Mouse (Mus musculus) E14TG2a.4 (cell line): ENCODE measurements around the gene Baz1b.

ENCODE experiments used
- H3K27me3 ChIP-seq: 2 replicates; pipeline ENCODE4 v1.6.1; 2014; ENCODE audit warnings: low read length, control low read depth; ENCODE audit not compliant: insufficient read depth
- H3K36me3 ChIP-seq: 2 replicates; pipeline ENCODE4 v1.6.1; 2014; ENCODE audit warnings: low read length, control low read depth; ENCODE audit not compliant: insufficient read depth
- H3K4me1 ChIP-seq: replicated peaks from 2 replicates; pipeline ENCODE4 v1.6.1; 2014; ENCODE audit warnings: low read depth, low read length, control low read depth
- H3K4me3 ChIP-seq: replicated peaks from 2 replicates; pipeline ENCODE4 v1.5.1; 2014; ENCODE audit warnings: mild to moderate bottlenecking, low read length
- H3K9me3 ChIP-seq: 2 replicates; pipeline ENCODE4 v1.6.1; 2014; ENCODE audit warnings: low read length, control low read depth
- CTCF ChIP-seq: conservative IDR thresholded peaks from 2 replicates; pipeline ENCODE4 v1.5.1; 2014; ENCODE audit warnings: low read length
- NANOG ChIP-seq: IDR thresholded peaks from 2 replicates; pipeline ENCODE4 v1.6.1; 2014; ENCODE audit warnings: borderline replicate concordance, low read length, mixed read lengths
- POU5F1 ChIP-seq: IDR thresholded peaks from 2 replicates; pipeline ENCODE4 v1.6.1; 2014; ENCODE audit warnings: low read length, borderline replicate concordance

The Baz1b gene

GRCm38 (mm10) chr5:135258280-135259150, 71.5 kb downstream of the Baz1b start:
- peaks cover 21% of the 10 kb centered on the region for H3K27me3 ChIP-seq
- TF ChIP-seq CTCF (no peak), NANOG (no peak), POU5F1 (no peak)
- peaks cover 11% of the 10 kb centered on the region for H3K9me3 ChIP-seq
- peaks cover 16% of the 10 kb centered on the region for H3K4me1 ChIP-seq
- H3K4me3 ChIP-seq = peak overlapping the region; percentile 61
- no peaks in the 10 kb centered on the region for H3K36me3 ChIP-seq

- TF ChIP-seq POU5F1 (no peak), CTCF (no peak), NANOG (no peak)
- Histone ChIP-seq H3K9me3 (no peaks in the 10 kb centered on the region), H3K4me1 (peaks cover 16% of the 10 kb centered on the region), H3K27me3 (peaks cover 16% of the 10 kb centered on the region), H3K36me3 (no peaks in the 10 kb centered on the region), H3K4me3 (peak overlapping the region; percentile 69)
These were observed 76.9 kb downstream of the Baz1b start for GRCm38 (mm10) chr5:135263866-135264503.

GRCm38 (mm10) chr5:135264548-135264947, 77.5 kb downstream of the Baz1b start:
- H3K4me1 ChIP-seq = peaks cover 20% of the 10 kb centered on the region
- H3K4me3 ChIP-seq = peak overlapping the region; percentile 69
- TF ChIP-seq NANOG = no peak
- TF ChIP-seq POU5F1 = no peak
- TF ChIP-seq CTCF = no peak
- no peaks in the 10 kb centered on the region for H3K9me3 ChIP-seq
- no peaks in the 10 kb centered on the region for H3K36me3 ChIP-seq
- peaks cover 14% of the 10 kb centered on the region for H3K27me3 ChIP-seq

- peaks cover 44% of the 10 kb centered on the region for H3K4me1 ChIP-seq
- H3K4me3 ChIP-seq = no peak overlapping the region
- H3K36me3 ChIP-seq = no peaks in the 10 kb centered on the region
- H3K9me3 ChIP-seq = no peaks in the 10 kb centered on the region
- H3K27me3 ChIP-seq = peaks cover 16% of the 10 kb centered on the region
- no peak for TF ChIP-seq CTCF
- no peak for TF ChIP-seq POU5F1
- TF ChIP-seq NANOG = no peak
These were observed 82.4 kb downstream of the Baz1b start for GRCm38 (mm10) chr5:135269451-135269850.

- TF ChIP-seq CTCF (no peak), POU5F1 (no peak), NANOG (no peak)
- H3K4me1 ChIP-seq = peaks cover 48% of the 10 kb centered on the region
- H3K27me3 ChIP-seq = peaks cover 24% of the 10 kb centered on the region
- no peaks in the 10 kb centered on the region for H3K9me3 ChIP-seq
- no peak overlapping the region for H3K4me3 ChIP-seq
- no peaks in the 10 kb centered on the region for H3K36me3 ChIP-seq
These were observed 83.3 kb downstream of the Baz1b start for GRCm38 (mm10) chr5:135270361-135270760.

- Histone ChIP-seq H3K9me3 (no peaks in the 10 kb centered on the region), H3K4me3 (no peak overlapping the region)
- TF ChIP-seq POU5F1 = no peak
- TF ChIP-seq CTCF = no peak
These were observed 84.6 kb downstream of the Baz1b start for GRCm38 (mm10) chr5:135271563-135272165.

GRCm38 (mm10) chr5:135274663-135275396, 87.8 kb downstream of the Baz1b start:
- Histone ChIP-seq H3K27me3 (peaks cover 49% of the 10 kb centered on the region), H3K36me3 (no peaks in the 10 kb centered on the region), H3K4me1 (peaks cover 54% of the 10 kb centered on the region), H3K4me3 (peak overlapping the region; percentile 27), H3K9me3 (no peaks in the 10 kb centered on the region)
- TF ChIP-seq CTCF = no peak
- TF ChIP-seq NANOG = no peak
- TF ChIP-seq POU5F1 = no peak

More at GRCm38 (mm10) chr5:135271563-135272165, 84.6 kb downstream of the Baz1b start:
- Histone ChIP-seq H3K27me3 (peaks cover 35% of the 10 kb centered on the region), H3K36me3 (no peaks in the 10 kb centered on the region), H3K4me1 (peaks cover 56% of the 10 kb centered on the region)

GRCm38 (mm10) chr5:135276597-135276996, 89.5 kb downstream of the Baz1b start:
- Histone ChIP-seq H3K9me3 (no peaks in the 10 kb centered on the region), H3K4me1 (peaks cover 53% of the 10 kb centered on the region), H3K4me3 (peak overlapping the region; percentile 74), H3K27me3 (peaks cover 49% of the 10 kb centered on the region), H3K36me3 (no peaks in the 10 kb centered on the region)
- no peak for TF ChIP-seq CTCF
- no peak for TF ChIP-seq NANOG
- TF ChIP-seq POU5F1 = no peak
